ENCODE assay signal across 10 mouse cellular contexts in the genomic region with DNA sequence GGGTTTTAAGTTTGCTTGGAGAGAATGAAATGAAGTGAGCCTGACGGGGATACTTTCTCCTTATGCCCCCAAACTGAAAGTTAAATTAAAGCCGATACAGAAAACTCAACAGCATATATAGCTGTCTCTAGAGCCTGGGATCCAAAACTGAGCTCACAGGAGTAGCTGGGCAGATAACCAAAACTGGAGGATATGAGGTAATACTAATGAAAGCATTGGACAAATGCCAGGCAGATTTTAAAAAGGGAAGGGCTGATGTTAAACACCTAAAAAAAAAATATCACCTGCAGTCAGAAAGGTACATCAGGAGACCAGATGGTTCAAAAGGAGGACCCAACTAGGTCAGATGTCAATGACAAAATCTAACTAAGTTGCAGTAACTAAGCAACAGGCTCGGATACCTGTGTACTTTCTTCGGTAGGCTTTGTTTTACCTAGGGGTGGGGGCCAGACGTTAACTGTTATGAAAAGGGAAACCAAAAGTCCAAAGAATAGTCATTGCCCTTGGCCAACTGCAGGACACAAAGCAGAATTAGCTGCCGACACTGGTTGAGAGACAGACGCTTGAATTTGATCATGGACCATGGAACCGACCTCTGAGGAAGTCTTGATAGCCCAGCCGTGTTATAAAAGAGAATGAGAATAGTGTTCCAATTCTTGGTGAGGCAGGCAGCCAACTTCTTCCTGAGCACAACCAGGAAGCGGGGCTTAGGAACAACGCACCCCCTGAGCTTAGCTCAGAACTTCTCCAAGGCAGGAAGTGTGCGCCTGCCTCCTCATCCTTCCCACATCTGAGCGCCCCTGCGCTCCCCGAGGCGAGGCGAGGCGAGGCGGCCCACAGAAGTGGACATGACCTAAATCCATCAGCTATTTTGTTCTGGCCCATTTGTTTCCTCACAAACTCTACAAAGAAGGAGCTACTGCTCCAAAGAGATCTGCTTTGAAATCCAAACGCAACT. TPM values are rescaled to one million over a fixed set of nuclear protein-coding genes. Genes with fewer than 3 reads are reported as not detected.
DNase-seq lines count a peak whose midpoint lies in the region; ATAC-seq and TF ChIP-seq lines count a peak whose summit lies in the region.
"Had no signal": no experiment of that assay in that cellular context is flagged by ENCODE, and none has a peak within 500 bp of the region (broad histone marks: within the 10 kb centered on the region; RNA-seq: fewer than 3 reads in every experiment).

No protein-coding gene starts in this region.

- H3K4me1 ChIP-seq in forebrain, embryonic 10.5 days: peaks cover 15% of the 10 kb centered on the region

- WGBS in forebrain, embryonic 10.5 days: 86% methylated on average over 20 of the region's 20 CpGs

- peak; percentile 49 to 60 for DNase-seq in cerebellum, adult 18-20 months
- DNase-seq in cerebellum, postnatal 4 days (ENCODE audit: low spot score in 2 of 2): no peak
- peak; percentile 28 to 48 for DNase-seq in left cerebral cortex, adult 2 months (ENCODE audit: extremely low spot score in 1 of 2, low spot score in 2 of 2)
- DNase-seq in left cerebral cortex, adult 8-10 months (ENCODE audit: low spot score in 2 of 2): no peak
- DNase-seq in right cerebral cortex, postnatal 10 days (ENCODE audit: low spot score in 2 of 2): peak; percentile 48 to 56
- DNase-seq in adrenal gland, adult (ENCODE audit: inconsistent age in 2 of 2, low spot score in 1 of 2): no peak
- DNase-seq in forebrain, embryonic 10.5 days (ENCODE audit: extremely low spot score, low spot score): no peak

- peak overlapping the region; percentile 7; the same call in 1 of the 2 replicates for H3K4me3 ChIP-seq in left cerebral cortex, adult 2 months
- no peak overlapping the region for H3K4me3 ChIP-seq in forebrain, embryonic 10.5 days
- H3K4me3 ChIP-seq: embryonic facial prominence, embryonic 15.5 days; stomach, embryonic 15.5 days had no signal

- H3K9me3 ChIP-seq in forebrain, embryonic 10.5 days: no peaks in the 10 kb centered on the region
- H3K9me3 ChIP-seq: embryonic facial prominence, embryonic 15.5 days; stomach, embryonic 15.5 days had no signal

- H3K36me3 ChIP-seq in forebrain, embryonic 10.5 days (replicated peaks): no peaks in the 10 kb centered on the region
- H3K36me3 ChIP-seq: embryonic facial prominence, embryonic 15.5 days; stomach, embryonic 15.5 days had no signal

- ATAC-seq in hematopoietic stem cell, adult 5-6 weeks (replicated peaks in 1 of 2; ENCODE audit: insufficient read depth in 1 of 2, low FRiP score in 2 of 2, low TSS enrichment in 1 of 2, low read depth in 1 of 2, poor library complexity in 2 of 2, severe bottlenecking in 2 of 2): peak; percentile 33 to 35; a peak in 2 of 4 replicates

- no peak; the same call in 1 of the 2 replicates for TF ChIP-seq CTCF in left cerebral cortex, adult 2 months (IDR thresholded peaks at IDR 0.05)

- H3K27me3 ChIP-seq in forebrain, embryonic 10.5 days (ENCODE audit: poor library complexity, severe bottlenecking): peaks cover 51% of the 10 kb centered on the region

- intact Hi-C loops in left cerebral cortex, adult 2 months (cut with DNase I): loop anchor here (5.0 kb wide), 1 partner anchor 371 kb away; no protein-coding TSS in a partner anchor

- H3K27ac ChIP-seq in left cerebral cortex, adult 2 months: peak overlapping the region; percentile 68
- no peak overlapping the region for H3K27ac ChIP-seq in forebrain, embryonic 10.5 days
- H3K27ac ChIP-seq: embryonic facial prominence, embryonic 15.5 days; stomach, embryonic 15.5 days had no signal

RNA-seq across cellular contexts. Expression of a gene that starts 24.1 kb away (rescaled TPM):
- total RNA-seq in left cerebral cortex, adult 2 months (2021): 10 to 100 TPM; 46.6 to 51.7 TPM
- 10 to 100 TPM; 35.0 to 49.8 (median 43.9) TPM for total RNA-seq in left cerebral cortex, adult 8-10 months (2022)
- total RNA-seq in hematopoietic stem cell, adult 5-6 weeks (2017): 2.3 and 6.1 TPM in 2 replicates
- 1.4 and 1.6 TPM in 2 replicates for polyA plus RNA-seq in forebrain, embryonic 10.5 days (2016; fragmentation: Nextera tagmentation; extraction: Ambion mirVana)

RNA-seq across cellular contexts. Expression of a gene that starts 32.8 kb away (rescaled TPM):
- 10 to 100 TPM; 13.9 to 15.6 TPM for total RNA-seq in left cerebral cortex, adult 2 months (2021)
- total RNA-seq in left cerebral cortex, adult 8-10 months (2022): 10 to 100 TPM; 11.7 to 16.2 (median 14.8) TPM
- total RNA-seq in hematopoietic stem cell, adult 5-6 weeks (2017): 17.7 and 24.4 TPM in 2 replicates
- 30.9 and 34.0 TPM in 2 replicates for polyA plus RNA-seq in forebrain, embryonic 10.5 days (2016; fragmentation: Nextera tagmentation; extraction: Ambion mirVana)

Comparison
In these comparisons a context has a peak if more than half of its experiments do, and no peak if none do; other contexts are left out.
1. DNase-seq: peak in cerebellum, adult 18-20 months (2 of 2), left cerebral cortex, adult 2 months (2 of 2) and right cerebral cortex, postnatal 10 days (2 of 2); none in cerebellum, postnatal 4 days (0 of 2), left cerebral cortex, adult 8-10 months (0 of 2), adrenal gland, adult (0 of 2) and forebrain, embryonic 10.5 days (single experiment).